Mouse (Mus musculus): ENCODE results near the gene Gjb3. TPM values are rescaled to one million over a fixed set of nuclear protein-coding genes. Genes with fewer than 3 reads are reported as not detected.
A peak's percentile ranks its signal among the peaks of the same experiment; 100 is the strongest.

Gene Gjb3
- polyA plus RNA-seq, 1 experiment from 2014 or later = 2.9 TPM

DNA sequence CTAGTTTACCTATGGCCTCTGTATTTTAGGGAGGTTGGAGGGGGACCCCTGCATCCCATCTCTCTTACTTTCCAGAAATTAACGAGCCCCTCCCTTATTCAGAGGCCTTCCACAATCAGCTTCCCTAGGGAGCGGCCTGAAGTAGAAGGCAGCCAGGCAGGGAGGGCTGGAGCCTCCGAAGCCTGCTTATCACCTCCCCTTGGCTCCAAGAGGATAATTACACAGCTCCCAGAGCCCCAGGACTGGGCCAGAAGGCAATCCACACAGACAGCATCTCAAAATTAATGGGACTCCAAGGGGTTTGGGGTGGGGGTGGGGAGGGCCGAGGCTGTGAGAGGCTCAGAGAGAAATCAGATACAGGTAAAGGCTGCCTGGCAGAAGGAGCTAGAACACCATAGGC is 35.2 kb upstream of the Gjb3 start:
- Histone ChIP-seq H3K27ac (ENCODE audit: low read depth) (no peak overlapping the region), H3K36me3 (ENCODE audit: control insufficient read depth, insufficient read depth, low read length) (no peaks in the 10 kb centered on the region), H3K4me1 (replicated peaks; ENCODE audit: control insufficient read depth, insufficient read depth, low read length) (0 out of 2 replicates have a peak, but pooled peaks cover 4% of the 10 kb centered on the region), H3K9ac (ENCODE audit: low read length) (no peak overlapping the region), H3K9me3 (ENCODE audit: control insufficient read depth, low read length) (no peaks in the 10 kb centered on the region), H3K4me2 (ENCODE audit: low read length) (no peak overlapping the region), H3K4me3 (ENCODE audit: low read depth, low read length) (no peak overlapping the region), H3K27me3 (replicated peaks; ENCODE audit: control insufficient read depth, insufficient read depth, low read length) (no peaks in the 10 kb centered on the region)
- ATAC-seq (replicated peaks; ENCODE audit: low FRiP score, low TSS enrichment, low read depth) = no peak
- 23% methylated on average over 4 of the region's 4 CpGs for WGBS
- DNase-seq (ENCODE audit: low spot score) = no peak

DNA sequence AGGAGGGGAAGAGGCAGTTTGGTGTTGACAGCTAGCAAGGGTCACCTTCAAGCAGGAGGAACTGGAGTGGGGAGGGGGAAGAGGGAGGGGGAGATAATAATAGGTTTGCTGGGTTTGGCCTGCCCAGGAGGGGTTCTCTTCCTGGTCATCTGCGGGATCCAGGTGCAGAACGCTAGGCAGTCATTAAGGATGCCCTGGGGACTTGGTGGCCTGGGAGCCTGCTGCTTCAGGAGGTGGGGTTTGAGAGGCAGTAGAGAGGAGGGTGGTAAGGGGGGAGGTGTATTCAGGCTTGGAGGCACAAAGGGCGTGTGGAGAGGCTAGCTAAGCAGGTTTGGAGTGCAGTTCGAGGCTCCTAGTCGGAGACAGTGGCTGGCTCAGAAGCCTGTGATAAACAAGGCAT is 34.8 kb upstream of the Gjb3 start:
- Histone ChIP-seq H3K9ac (ENCODE audit: low read length) (no peak overlapping the region), H3K27ac (ENCODE audit: low read depth) (no peak overlapping the region), H3K27me3 (replicated peaks; ENCODE audit: control insufficient read depth, insufficient read depth, low read length) (no peaks in the 10 kb centered on the region), H3K4me1 (replicated peaks; ENCODE audit: control insufficient read depth, insufficient read depth, low read length) (0 out of 2 replicates have a peak, but pooled peaks cover 4% of the 10 kb centered on the region), H3K4me3 (ENCODE audit: low read depth, low read length) (no peak overlapping the region), H3K4me2 (ENCODE audit: low read length) (no peak overlapping the region), H3K36me3 (ENCODE audit: control insufficient read depth, insufficient read depth, low read length) (no peaks in the 10 kb centered on the region), H3K9me3 (ENCODE audit: control insufficient read depth, low read length) (no peaks in the 10 kb centered on the region)
- no peak for ATAC-seq (replicated peaks; ENCODE audit: low FRiP score, low TSS enrichment, low read depth)
- DNase-seq (ENCODE audit: low spot score) = no peak
- 38% methylated on average over 5 of the region's 5 CpGs for WGBS

DNA sequence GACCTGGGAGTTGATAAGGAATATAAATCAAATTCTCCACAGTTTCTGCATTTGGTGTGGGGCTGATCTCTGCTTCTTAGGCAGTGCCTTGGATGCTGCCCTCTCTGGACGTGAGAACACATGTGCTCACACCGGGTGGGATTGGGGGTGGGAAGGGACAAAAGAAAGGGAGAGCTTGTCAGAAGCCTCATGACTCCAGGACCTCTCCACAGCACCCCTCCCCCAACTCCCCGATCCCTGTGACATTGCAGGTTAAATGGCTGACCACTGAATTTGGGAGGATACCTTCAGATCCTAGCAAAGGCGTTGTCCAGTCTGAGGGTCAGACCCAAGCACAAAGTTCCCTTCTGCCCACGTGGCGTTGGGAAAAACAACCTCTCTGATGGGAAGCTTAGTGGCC is 33.8 kb upstream of the Gjb3 start:
- Histone ChIP-seq H3K27me3 (replicated peaks; ENCODE audit: control insufficient read depth, insufficient read depth, low read length) (no peaks in the 10 kb centered on the region), H3K36me3 (ENCODE audit: control insufficient read depth, insufficient read depth, low read length) (no peaks in the 10 kb centered on the region), H3K4me2 (ENCODE audit: low read length) (no peak overlapping the region), H3K4me1 (replicated peaks; ENCODE audit: control insufficient read depth, insufficient read depth, low read length) (0 out of 2 replicates have a peak, but pooled peaks cover 4% of the 10 kb centered on the region), H3K9me3 (ENCODE audit: control insufficient read depth, low read length) (no peaks in the 10 kb centered on the region), H3K9ac (ENCODE audit: low read length) (no peak overlapping the region), H3K27ac (ENCODE audit: low read depth) (no peak overlapping the region), H3K4me3 (ENCODE audit: low read depth, low read length) (no peak overlapping the region)
- ATAC-seq (replicated peaks; ENCODE audit: low FRiP score, low TSS enrichment, low read depth) = no peak
- 59% methylated on average over 6 of the region's 6 CpGs for WGBS
- DNase-seq (ENCODE audit: low spot score) = no peak

DNA sequence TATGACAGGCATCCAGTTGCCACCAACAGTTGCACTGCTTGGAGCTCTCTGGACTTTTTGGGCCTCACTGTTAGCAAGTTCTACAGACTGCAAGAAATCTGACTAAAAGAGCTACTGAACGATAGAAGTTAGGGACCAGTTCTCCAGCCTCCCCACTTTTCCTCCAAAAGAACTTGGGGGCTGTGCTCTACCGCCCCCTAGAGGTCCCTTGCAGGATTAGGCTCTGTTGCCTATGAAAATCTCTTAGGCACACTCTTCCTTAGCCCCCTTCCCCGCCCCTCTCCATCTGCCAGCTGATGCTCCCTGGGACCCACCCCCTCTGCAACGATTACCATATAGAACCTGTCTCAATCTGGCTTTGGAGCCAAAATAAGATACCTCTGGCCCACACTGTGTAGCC is 32.7 kb upstream of the Gjb3 start:
- DNase-seq (ENCODE audit: low spot score) = no peak
- Histone ChIP-seq H3K36me3 (ENCODE audit: control insufficient read depth, insufficient read depth, low read length) (no peaks in the 10 kb centered on the region), H3K27ac (ENCODE audit: low read depth) (no peak overlapping the region), H3K4me3 (ENCODE audit: low read depth, low read length) (no peak overlapping the region), H3K4me1 (replicated peaks; ENCODE audit: control insufficient read depth, insufficient read depth, low read length) (no peaks in the 10 kb centered on the region; the same call in 1 of the 2 replicates), H3K4me2 (ENCODE audit: low read length) (no peak overlapping the region), H3K9me3 (ENCODE audit: control insufficient read depth, low read length) (no peaks in the 10 kb centered on the region), H3K9ac (ENCODE audit: low read length) (no peak overlapping the region), H3K27me3 (replicated peaks; ENCODE audit: control insufficient read depth, insufficient read depth, low read length) (no peaks in the 10 kb centered on the region)
- WGBS = 67% methylated on average over 4 of the region's 4 CpGs
- no peak for ATAC-seq (replicated peaks; ENCODE audit: low FRiP score, low TSS enrichment, low read depth)

DNA sequence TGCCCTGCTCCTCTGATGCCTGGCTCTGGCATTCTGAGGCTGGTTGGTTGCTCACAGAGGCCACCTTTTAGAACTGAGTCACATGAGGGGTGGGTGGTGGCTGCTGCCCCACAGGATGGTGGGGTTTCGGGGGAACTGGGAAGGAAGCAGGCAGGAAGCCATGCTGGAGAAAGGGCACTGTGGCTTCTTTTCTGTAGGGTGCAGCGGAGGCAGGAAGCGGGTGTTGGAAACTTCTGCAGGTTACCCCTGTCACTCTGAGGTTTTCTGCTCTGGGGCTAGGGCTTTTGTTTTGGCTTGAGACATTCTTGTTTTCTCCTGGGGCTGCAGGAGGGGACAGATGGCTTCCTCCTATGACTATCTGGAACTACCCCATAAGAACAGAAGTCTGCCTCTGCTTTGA is 31.9 kb upstream of the Gjb3 start:
- no peaks in the 10 kb centered on the region for H3K36me3 ChIP-seq (ENCODE audit: control insufficient read depth, insufficient read depth, low read length)
- H3K4me2 ChIP-seq (ENCODE audit: low read length) = no peak overlapping the region
- no peak for DNase-seq (ENCODE audit: low spot score)
- H3K4me1 ChIP-seq (replicated peaks; ENCODE audit: control insufficient read depth, insufficient read depth, low read length) = no peaks in the 10 kb centered on the region; the same call in 1 of the 2 replicates
- no peak overlapping the region for H3K4me3 ChIP-seq (ENCODE audit: low read depth, low read length)
- 83% methylated on average over 3 of the region's 3 CpGs for WGBS
- no peaks in the 10 kb centered on the region for H3K27me3 ChIP-seq (replicated peaks; ENCODE audit: control insufficient read depth, insufficient read depth, low read length)
- no peak overlapping the region for H3K9ac ChIP-seq (ENCODE audit: low read length)
- no peak for ATAC-seq (replicated peaks; ENCODE audit: low FRiP score, low TSS enrichment, low read depth)
- no peak overlapping the region for H3K27ac ChIP-seq (ENCODE audit: low read depth)
- H3K9me3 ChIP-seq (ENCODE audit: control insufficient read depth, low read length) = no peaks in the 10 kb centered on the region

DNA sequence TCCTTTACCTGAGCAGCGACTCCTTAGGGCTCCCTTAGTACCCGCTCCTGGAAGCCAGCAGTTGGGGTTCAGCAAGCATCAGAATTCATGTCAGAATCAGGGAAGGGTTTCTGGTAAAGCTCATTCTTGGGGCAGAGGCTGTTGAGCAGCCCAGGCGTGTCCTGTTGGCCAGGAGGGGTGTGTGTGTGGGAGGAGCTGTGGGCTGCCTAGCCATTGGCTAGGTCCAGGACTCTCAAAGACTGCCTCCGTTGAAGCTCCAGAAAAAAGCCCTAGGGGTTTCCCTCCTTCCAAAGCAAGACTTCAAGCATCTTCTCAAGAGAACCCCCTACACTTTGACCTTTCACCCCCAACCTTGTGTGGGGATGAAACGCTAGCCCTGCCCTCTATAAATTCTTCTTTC is 27.4 kb upstream of the Gjb3 start, which contains the start of gene Gjb5:
Gjb5 (minus strand) TSS at position 164 of the 400 bp plus-strand sequence.
- WGBS = 21% methylated on average over 5 of the region's 5 CpGs
- peaks cover 8% of the 10 kb centered on the region for H3K4me1 ChIP-seq (replicated peaks; ENCODE audit: control insufficient read depth, insufficient read depth, low read length)
- H3K9ac ChIP-seq (ENCODE audit: low read length) = no peak within 1 kb of the TSS
- DNase-seq (ENCODE audit: low spot score) (no peak), ATAC-seq (replicated peaks; ENCODE audit: low FRiP score, low TSS enrichment, low read depth) (peak; percentile 65; the same call in 1 of the 2 replicates)
- no peak within 1 kb of the TSS for H3K27ac ChIP-seq (ENCODE audit: low read depth)
- peak within 1 kb of the TSS; percentile 29 for H3K4me2 ChIP-seq (ENCODE audit: low read length)
- no peak within 1 kb of the TSS for H3K4me3 ChIP-seq (ENCODE audit: low read depth, low read length)
- H3K36me3 ChIP-seq (ENCODE audit: control insufficient read depth, insufficient read depth, low read length) = no peaks in the 10 kb centered on the region
- H3K27me3 ChIP-seq (replicated peaks; ENCODE audit: control insufficient read depth, insufficient read depth, low read length) = no peaks in the 10 kb centered on the region
- no peaks in the 10 kb centered on the region for H3K9me3 ChIP-seq (ENCODE audit: control insufficient read depth, low read length)

DNA sequence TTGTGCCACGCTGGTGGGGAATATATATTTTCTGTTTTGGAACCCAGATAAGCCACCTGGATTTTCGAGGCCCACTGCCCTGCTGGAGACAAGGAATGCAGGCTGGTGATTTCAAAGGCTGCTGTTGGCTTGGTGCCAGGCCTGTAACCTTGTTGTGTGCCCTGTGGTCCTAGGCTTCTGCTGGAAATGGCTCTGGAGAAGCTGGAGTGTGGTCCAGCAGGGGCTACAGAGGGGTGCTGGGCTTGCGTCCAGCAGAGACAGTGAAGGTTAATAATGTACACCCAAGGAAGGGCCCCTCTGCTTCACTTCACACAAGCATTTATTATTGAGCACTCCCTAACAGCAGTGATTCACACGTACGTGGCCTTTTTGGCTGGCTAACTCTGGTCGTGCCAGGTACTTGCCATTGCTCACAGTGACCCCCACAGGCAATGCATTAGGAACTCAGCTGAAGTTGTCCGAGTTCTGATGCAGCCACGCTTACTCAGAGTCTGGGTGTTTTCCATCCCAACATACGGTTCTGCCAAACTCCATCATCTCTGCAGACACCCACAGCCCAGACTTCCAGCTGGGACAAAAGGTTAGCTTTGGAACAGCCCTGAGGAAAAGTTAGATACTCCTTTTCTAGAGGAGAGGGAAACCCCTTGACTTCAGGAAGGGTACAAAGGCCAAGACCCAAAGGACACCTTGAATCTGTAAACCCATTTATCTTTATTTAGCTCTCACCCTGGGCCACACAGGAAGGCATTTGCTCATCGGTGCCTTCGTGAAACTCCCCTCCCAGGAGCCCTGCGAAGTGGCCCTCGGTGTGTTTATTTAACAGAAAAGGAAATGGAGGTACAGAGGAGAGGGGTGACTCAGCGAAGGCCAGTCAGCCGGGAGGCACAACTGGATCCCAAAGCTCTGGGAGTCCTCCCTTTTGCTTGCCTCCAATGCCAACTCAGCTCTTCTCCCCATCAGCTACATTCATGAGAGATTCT is 24.2 kb upstream of the Gjb3 start:
- H3K9ac ChIP-seq (ENCODE audit: low read length) = no peak overlapping the region
- 39% methylated on average over 15 of the region's 15 CpGs for WGBS
- H3K36me3 ChIP-seq (ENCODE audit: control insufficient read depth, insufficient read depth, low read length) = no peaks in the 10 kb centered on the region
- no peak overlapping the region for H3K27ac ChIP-seq (ENCODE audit: low read depth)
- DNase-seq (ENCODE audit: low spot score) = no peak
- no peak overlapping the region for H3K4me3 ChIP-seq (ENCODE audit: low read depth, low read length)
- H3K9me3 ChIP-seq (ENCODE audit: control insufficient read depth, low read length) = no peaks in the 10 kb centered on the region
- no peak for ATAC-seq (replicated peaks; ENCODE audit: low FRiP score, low TSS enrichment, low read depth)
- no peak overlapping the region for H3K4me2 ChIP-seq (ENCODE audit: low read length)
- peaks cover 8% of the 10 kb centered on the region for H3K4me1 ChIP-seq (replicated peaks; ENCODE audit: control insufficient read depth, insufficient read depth, low read length)
- no peaks in the 10 kb centered on the region for H3K27me3 ChIP-seq (replicated peaks; ENCODE audit: control insufficient read depth, insufficient read depth, low read length)

DNA sequence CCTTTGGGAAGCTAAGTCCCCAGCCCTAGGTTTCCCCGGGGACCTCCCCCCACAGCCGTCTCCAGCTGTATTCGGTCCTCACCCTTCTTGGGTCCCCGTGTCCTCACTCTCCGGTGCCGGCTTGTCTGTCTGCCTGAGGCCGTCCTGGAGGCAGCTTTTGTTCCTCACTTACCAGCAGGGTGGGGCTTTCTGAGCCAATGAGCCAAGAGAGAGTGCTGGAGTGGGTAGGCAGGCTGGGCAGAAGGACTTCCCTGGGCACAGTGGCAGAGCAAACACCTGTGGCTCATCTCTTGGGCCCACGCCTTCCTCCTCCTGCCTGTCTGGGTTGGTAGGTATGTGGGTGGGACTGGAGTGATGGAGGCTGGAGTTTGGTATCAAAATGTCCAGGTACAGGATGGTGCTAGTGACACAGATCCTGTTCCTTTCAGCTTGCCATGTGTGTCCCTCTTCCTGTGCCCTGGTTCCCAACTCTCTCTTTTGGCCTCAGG is 23.4 kb upstream of the Gjb3 start, which contains the start of gene Gjb4:
Gjb4 (minus strand) TSS at position 131 of the 488 bp plus-strand sequence.
- Histone ChIP-seq H3K4me1 (replicated peaks; ENCODE audit: control insufficient read depth, insufficient read depth, low read length) (peaks cover 8% of the 10 kb centered on the region), H3K36me3 (ENCODE audit: control insufficient read depth, insufficient read depth, low read length) (no peaks in the 10 kb centered on the region), H3K9ac (ENCODE audit: low read length) (no peak within 1 kb of the TSS), H3K27ac (ENCODE audit: low read depth) (no peak within 1 kb of the TSS), H3K9me3 (ENCODE audit: control insufficient read depth, low read length) (no peaks in the 10 kb centered on the region), H3K4me3 (ENCODE audit: low read depth, low read length) (no peak within 1 kb of the TSS), H3K4me2 (ENCODE audit: low read length) (no peak within 1 kb of the TSS), H3K27me3 (replicated peaks; ENCODE audit: control insufficient read depth, insufficient read depth, low read length) (no peaks in the 10 kb centered on the region)
- 58% methylated on average over 8 of the region's 8 CpGs for WGBS
- DNase-seq (ENCODE audit: low spot score) = no peak
- no peak for ATAC-seq (replicated peaks; ENCODE audit: low FRiP score, low TSS enrichment, low read depth)

Measured in intestine, embryonic 14.5 days (tissue).